Mouse (Mus musculus): ENCODE results near the gene Bpnt1. TPM values are rescaled to one million over a fixed set of nuclear protein-coding genes. Genes with fewer than 3 reads are reported as not detected.

Bpnt1 gene
- polyA plus RNA-seq, 1 experiment from 2014 or later: 46.1 TPM

DNA sequence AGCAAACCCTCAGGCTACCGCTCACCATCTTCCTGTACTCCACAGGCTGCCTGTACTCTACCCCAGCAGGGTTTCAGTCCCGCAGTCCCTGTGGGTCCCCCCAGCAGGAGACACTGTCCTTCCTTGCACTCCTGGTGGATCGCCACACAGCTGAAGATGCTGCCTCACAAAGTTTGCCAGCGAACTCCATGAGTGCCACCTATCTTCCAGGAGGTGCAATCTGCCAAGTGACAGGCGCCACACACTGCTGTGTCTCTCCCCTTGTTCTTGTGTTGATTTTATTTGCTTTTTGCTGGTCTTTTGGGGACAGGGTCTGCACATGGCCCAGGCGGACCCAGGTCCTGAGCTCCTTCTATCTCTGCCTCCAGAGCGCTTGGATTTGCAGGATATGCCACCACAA is 35.1 kb upstream of the Bpnt1 start:
- ATAC-seq: no peak
- Histone ChIP-seq H3K4me1 (ENCODE audit: control insufficient read depth, insufficient read depth, low read length) (no peaks in the 10 kb centered on the region), H3K9ac (ENCODE audit: low read depth, low read length) (no peak overlapping the region), H3K4me3 (ENCODE audit: low read depth, low read length) (no peak overlapping the region), H3K36me3 (ENCODE audit: control insufficient read depth, insufficient read depth, low read length) (peaks cover 21% of the 10 kb centered on the region), H3K9me3 (replicated peaks; ENCODE audit: control insufficient read depth, low read length, poor library complexity, severe bottlenecking) (no peaks in the 10 kb centered on the region), H3K27me3 (ENCODE audit: control insufficient read depth, insufficient read depth, low read depth, low read length) (no peaks in the 10 kb centered on the region), H3K27ac (ENCODE audit: low read length) (no peak overlapping the region), H3K4me2 (ENCODE audit: low read length) (no peak overlapping the region)
- WGBS: 93% methylated on average over 7 of the region's 7 CpGs

DNA sequence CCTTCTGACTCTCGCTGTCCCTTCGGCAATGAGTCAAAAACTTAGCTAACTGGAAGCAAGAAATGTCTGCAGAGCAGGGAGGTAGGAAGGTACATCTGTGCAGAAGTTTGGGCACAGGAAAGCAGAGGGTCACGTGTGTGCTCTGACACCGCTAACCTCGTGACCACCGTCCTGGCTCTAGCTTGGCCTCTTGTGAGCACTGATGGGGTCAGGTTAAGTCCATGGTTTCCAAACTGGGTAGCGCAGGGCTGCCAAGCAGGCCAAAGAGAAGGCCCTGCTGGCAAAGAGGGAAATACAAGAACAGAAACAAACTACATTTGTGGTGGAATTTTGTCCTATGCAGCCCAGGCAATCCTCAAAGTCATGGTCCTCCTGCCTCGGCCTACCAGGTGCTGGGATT is 33.5 kb upstream of the Bpnt1 start:
- Histone ChIP-seq H3K9ac (ENCODE audit: low read depth, low read length) (no peak overlapping the region), H3K4me2 (ENCODE audit: low read length) (no peak overlapping the region), H3K36me3 (ENCODE audit: control insufficient read depth, insufficient read depth, low read length) (peaks cover 27% of the 10 kb centered on the region), H3K27me3 (ENCODE audit: control insufficient read depth, insufficient read depth, low read depth, low read length) (no peaks in the 10 kb centered on the region), H3K27ac (ENCODE audit: low read length) (no peak overlapping the region), H3K4me1 (ENCODE audit: control insufficient read depth, insufficient read depth, low read length) (no peaks in the 10 kb centered on the region), H3K9me3 (replicated peaks; ENCODE audit: control insufficient read depth, low read length, poor library complexity, severe bottlenecking) (no peaks in the 10 kb centered on the region), H3K4me3 (ENCODE audit: low read depth, low read length) (no peak overlapping the region)
- 95% methylated on average over 8 of the region's 8 CpGs for WGBS
- no peak for ATAC-seq

- no peak overlapping the region for H3K4me2 ChIP-seq (ENCODE audit: low read length)
- ATAC-seq: no peak
- H3K4me1 ChIP-seq (ENCODE audit: control insufficient read depth, insufficient read depth, low read length): no peaks in the 10 kb centered on the region
- 97% methylated on average over 6 of the region's 6 CpGs for WGBS
- H3K36me3 ChIP-seq (ENCODE audit: control insufficient read depth, insufficient read depth, low read length): peaks cover 14% of the 10 kb centered on the region
- H3K9ac ChIP-seq (ENCODE audit: low read depth, low read length): no peak overlapping the region
- H3K9me3 ChIP-seq (replicated peaks; ENCODE audit: control insufficient read depth, low read length, poor library complexity, severe bottlenecking): no peaks in the 10 kb centered on the region
- no peak overlapping the region for H3K4me3 ChIP-seq (ENCODE audit: low read depth, low read length)
- H3K27me3 ChIP-seq (ENCODE audit: control insufficient read depth, insufficient read depth, low read depth, low read length): no peaks in the 10 kb centered on the region
- no peak overlapping the region for H3K27ac ChIP-seq (ENCODE audit: low read length)
Observed at GRCm38 (mm10) chr1:185302816-185303215, 29.1 kb upstream of the Bpnt1 start.

DNA sequence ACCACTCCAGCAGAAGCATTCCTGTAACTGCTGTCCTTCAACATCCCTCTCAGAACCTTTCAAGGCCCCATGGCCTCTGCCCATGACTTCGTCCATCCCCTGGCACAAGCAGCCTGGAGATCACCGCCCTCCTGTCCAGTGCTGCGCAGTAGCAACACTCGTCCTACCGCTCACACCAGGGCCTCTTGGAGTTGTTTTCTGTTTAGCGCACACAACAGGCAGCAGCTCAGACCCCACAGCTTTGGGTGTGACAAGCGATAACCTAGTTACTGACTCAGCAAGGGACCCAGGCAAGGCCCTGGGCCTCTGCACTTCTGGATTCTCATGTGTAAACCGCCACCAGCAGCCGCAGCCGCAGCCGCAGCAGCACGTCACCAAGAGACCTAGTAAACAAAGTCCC is 25.1 kb upstream of the Bpnt1 start:
- WGBS: 97% methylated on average over 12 of the region's 12 CpGs
- no peak for ATAC-seq
- H3K27ac ChIP-seq (ENCODE audit: low read length): no peak overlapping the region
- peaks cover 12% of the 10 kb centered on the region for H3K36me3 ChIP-seq (ENCODE audit: control insufficient read depth, insufficient read depth, low read length)
- H3K4me2 ChIP-seq (ENCODE audit: low read length): no peak overlapping the region
- H3K9ac ChIP-seq (ENCODE audit: low read depth, low read length): no peak overlapping the region
- H3K27me3 ChIP-seq (ENCODE audit: control insufficient read depth, insufficient read depth, low read depth, low read length): no peaks in the 10 kb centered on the region
- H3K9me3 ChIP-seq (replicated peaks; ENCODE audit: control insufficient read depth, low read length, poor library complexity, severe bottlenecking): no peaks in the 10 kb centered on the region
- no peak overlapping the region for H3K4me3 ChIP-seq (ENCODE audit: low read depth, low read length)
- H3K4me1 ChIP-seq (ENCODE audit: control insufficient read depth, insufficient read depth, low read length): no peaks in the 10 kb centered on the region

GRCm38 (mm10) chr1:185307645-185308044 is 24.3 kb upstream of the Bpnt1 start:
- Histone ChIP-seq H3K4me1 (ENCODE audit: control insufficient read depth, insufficient read depth, low read length) (no peaks in the 10 kb centered on the region), H3K4me3 (ENCODE audit: low read depth, low read length) (no peak overlapping the region), H3K27me3 (ENCODE audit: control insufficient read depth, insufficient read depth, low read depth, low read length) (no peaks in the 10 kb centered on the region), H3K9me3 (replicated peaks; ENCODE audit: control insufficient read depth, low read length, poor library complexity, severe bottlenecking) (no peaks in the 10 kb centered on the region), H3K9ac (ENCODE audit: low read depth, low read length) (no peak overlapping the region), H3K36me3 (ENCODE audit: control insufficient read depth, insufficient read depth, low read length) (peaks cover 9% of the 10 kb centered on the region), H3K27ac (ENCODE audit: low read length) (no peak overlapping the region), H3K4me2 (ENCODE audit: low read length) (no peak overlapping the region)
- no peak for ATAC-seq
- whole genome bisulfite sequencing: 96% methylated on average over 7 of the region's 7 CpGs

DNA sequence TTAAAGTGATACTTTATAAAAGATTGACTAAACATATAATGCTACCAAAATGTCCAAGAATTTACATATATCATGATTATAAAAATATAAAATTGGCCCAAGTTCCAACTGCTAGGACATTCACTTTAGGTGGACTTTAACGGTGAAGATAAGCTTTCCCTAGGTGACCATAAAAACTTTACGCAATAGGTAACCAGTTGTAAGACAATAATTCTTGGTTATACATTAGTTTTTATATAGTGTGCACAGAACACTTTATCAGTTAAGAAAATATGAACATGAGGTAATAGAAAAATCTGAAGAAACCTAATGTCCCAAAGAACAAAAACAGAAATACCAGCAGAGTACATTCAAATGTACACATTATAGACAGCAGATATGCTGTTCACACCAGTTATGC is 23.6 kb upstream of the Bpnt1 start:
- Histone ChIP-seq H3K36me3 (ENCODE audit: control insufficient read depth, insufficient read depth, low read length) (peaks cover 12% of the 10 kb centered on the region), H3K4me2 (ENCODE audit: low read length) (no peak overlapping the region), H3K27me3 (ENCODE audit: control insufficient read depth, insufficient read depth, low read depth, low read length) (no peaks in the 10 kb centered on the region), H3K4me1 (ENCODE audit: control insufficient read depth, insufficient read depth, low read length) (no peaks in the 10 kb centered on the region), H3K4me3 (ENCODE audit: low read depth, low read length) (no peak overlapping the region), H3K27ac (ENCODE audit: low read length) (no peak overlapping the region), H3K9me3 (replicated peaks; ENCODE audit: control insufficient read depth, low read length, poor library complexity, severe bottlenecking) (no peaks in the 10 kb centered on the region), H3K9ac (ENCODE audit: low read depth, low read length) (no peak overlapping the region)
- 97% methylated on average over 2 of the region's 2 CpGs for WGBS
- ATAC-seq: no peak

DNA sequence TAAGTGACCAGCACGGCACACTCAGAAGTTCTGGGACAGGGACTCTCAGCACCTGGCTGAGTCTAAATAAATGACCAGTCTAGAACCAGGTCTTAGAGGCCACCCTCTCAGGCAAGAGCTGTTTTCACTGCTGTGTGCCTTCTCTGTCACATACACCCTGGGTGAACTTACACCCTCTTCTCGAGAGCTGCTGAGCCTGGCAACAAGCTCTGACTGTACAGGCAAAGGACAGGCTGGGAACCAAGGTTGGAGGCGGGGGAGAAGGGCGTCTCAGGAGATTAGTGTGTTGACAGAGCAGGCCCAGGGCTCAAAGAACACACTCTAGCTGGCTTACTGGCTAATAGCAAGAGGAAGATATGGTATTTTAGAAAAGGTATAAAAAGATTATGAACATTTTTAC is 23.0 kb upstream of the Bpnt1 start:
- ATAC-seq: no peak
- WGBS: 75% methylated on average over 4 of the region's 4 CpGs
- H3K27ac ChIP-seq (ENCODE audit: low read length): no peak overlapping the region
- H3K4me3 ChIP-seq (ENCODE audit: low read depth, low read length): no peak overlapping the region
- no peak overlapping the region for H3K9ac ChIP-seq (ENCODE audit: low read depth, low read length)
- H3K9me3 ChIP-seq (replicated peaks; ENCODE audit: control insufficient read depth, low read length, poor library complexity, severe bottlenecking): no peaks in the 10 kb centered on the region
- no peaks in the 10 kb centered on the region for H3K27me3 ChIP-seq (ENCODE audit: control insufficient read depth, insufficient read depth, low read depth, low read length)
- H3K4me1 ChIP-seq (ENCODE audit: control insufficient read depth, insufficient read depth, low read length): no peaks in the 10 kb centered on the region
- peaks cover 12% of the 10 kb centered on the region for H3K36me3 ChIP-seq (ENCODE audit: control insufficient read depth, insufficient read depth, low read length)
- no peak overlapping the region for H3K4me2 ChIP-seq (ENCODE audit: low read length)

GRCm38 (mm10) chr1:185311949-185312348 is 20.0 kb upstream of the Bpnt1 start:
- Histone ChIP-seq H3K36me3 (ENCODE audit: control insufficient read depth, insufficient read depth, low read length) (peaks cover 23% of the 10 kb centered on the region), H3K27me3 (ENCODE audit: control insufficient read depth, insufficient read depth, low read depth, low read length) (no peaks in the 10 kb centered on the region), H3K9me3 (replicated peaks; ENCODE audit: control insufficient read depth, low read length, poor library complexity, severe bottlenecking) (no peaks in the 10 kb centered on the region), H3K4me2 (ENCODE audit: low read length) (no peak overlapping the region), H3K4me1 (ENCODE audit: control insufficient read depth, insufficient read depth, low read length) (no peaks in the 10 kb centered on the region), H3K27ac (ENCODE audit: low read length) (no peak overlapping the region), H3K4me3 (ENCODE audit: low read depth, low read length) (no peak overlapping the region), H3K9ac (ENCODE audit: low read depth, low read length) (no peak overlapping the region)
- 95% methylated on average over 9 of the region's 9 CpGs for WGBS
- ATAC-seq: no peak

- Histone ChIP-seq H3K27ac (ENCODE audit: low read length) (no peak overlapping the region), H3K36me3 (ENCODE audit: control insufficient read depth, insufficient read depth, low read length) (peaks cover 34% of the 10 kb centered on the region)
- WGBS: 95% methylated on average over 4 of the region's 4 CpGs
Observed at GRCm38 (mm10) chr1:185314546-185314945, 17.4 kb upstream of the Bpnt1 start.

More at GRCm38 (mm10) chr1:185314546-185314945, 17.4 kb upstream of the Bpnt1 start:
- H3K4me3 ChIP-seq (ENCODE audit: low read depth, low read length): no peak overlapping the region
- no peaks in the 10 kb centered on the region for H3K4me1 ChIP-seq (ENCODE audit: control insufficient read depth, insufficient read depth, low read length)
- no peaks in the 10 kb centered on the region for H3K27me3 ChIP-seq (ENCODE audit: control insufficient read depth, insufficient read depth, low read depth, low read length)
- H3K9ac ChIP-seq (ENCODE audit: low read depth, low read length): no peak overlapping the region
- no peak overlapping the region for H3K4me2 ChIP-seq (ENCODE audit: low read length)
- no peak for ATAC-seq
- H3K9me3 ChIP-seq (replicated peaks; ENCODE audit: control insufficient read depth, low read length, poor library complexity, severe bottlenecking): no peaks in the 10 kb centered on the region
